Mouse (Mus musculus) MEL (cell line): ENCODE measurements around the gene Stn1. TPM values are rescaled to one million over a fixed set of nuclear protein-coding genes. Genes with fewer than 3 reads are reported as not detected.

ENCODE experiments used
- DNase-seq: peaks from one replicate; pipeline ENCODE4 v3.0.0; 2011; ENCODE audit warnings: low read depth, low spot score
- H3K27ac ChIP-seq: 2 replicates; pipeline ENCODE4 v1.5.1; 2012; ENCODE audit warnings: low read depth, mild to moderate bottlenecking, control low read depth, low read length, moderate library complexity; ENCODE audit not compliant: control insufficient read depth
- H3K27me3 ChIP-seq, 2 experiments: fragments of 150-350 bp in 1 of 2; sonication (generic) in 1 of 2; 2 replicates each; pipeline ENCODE4 v1.6.1; 2012; ENCODE audit warnings: low read length in 2 of 2, mild to moderate bottlenecking in 2 of 2, improper control_type of control experiment in 1 of 2, moderate library complexity in 1 of 2; ENCODE audit not compliant: insufficient read depth in 2 of 2, control insufficient read depth in 1 of 2
- H3K36me3 ChIP-seq, 2 experiments: 2 replicates each; pipeline ENCODE4 v1.6.1; 2012 to 2014; ENCODE audit warnings: low read length in 2 of 2, improper control_type of control experiment in 1 of 2, inconsistent platforms in 1 of 2, mild to moderate bottlenecking in 1 of 2; ENCODE audit not compliant: insufficient read depth in 2 of 2, control insufficient read depth in 1 of 2
- H3K4me1 ChIP-seq, 2 experiments: fragments of 150-350 bp in 1 of 2; sonication (generic) in 1 of 2; 2 replicates each; pipeline ENCODE4 v1.6.1; 2012; ENCODE audit warnings: low read length in 2 of 2, improper control_type of control experiment in 1 of 2, mild to moderate bottlenecking in 1 of 2; ENCODE audit not compliant: insufficient read depth in 2 of 2, control insufficient read depth in 1 of 2
- H3K4me3 ChIP-seq, 2 experiments: fragments of 150-350 bp in 1 of 2; sonication (generic) in 1 of 2; 2 replicates each; pipeline ENCODE4 v1.5.1; 2012; ENCODE audit warnings: low read depth in 2 of 2, low read length in 2 of 2, mild to moderate bottlenecking in 2 of 2, moderate library complexity in 2 of 2, control low read depth in 1 of 2, improper control_type of control experiment in 1 of 2; ENCODE audit not compliant: control insufficient read depth in 1 of 2, insufficient read depth in 1 of 2
- H3K79me2 ChIP-seq: 2 replicates; pipeline ENCODE4 v1.6.1; 2012; ENCODE audit warnings: mild to moderate bottlenecking, low read length, moderate library complexity; ENCODE audit not compliant: control insufficient read depth, poor library complexity, insufficient read depth
- H3K9ac ChIP-seq: 2 replicates; pipeline ENCODE4 v1.6.1; 2012; ENCODE audit warnings: low read depth, mild to moderate bottlenecking, control low read depth, low read length, moderate library complexity; ENCODE audit not compliant: control insufficient read depth, poor library complexity, severe bottlenecking
- H3K9me3 ChIP-seq: fragments of 150-350 bp; sonication (generic); replicated peaks from 2 replicates; pipeline ENCODE4 v1.6.1; 2012; ENCODE audit warnings: mild to moderate bottlenecking, low read length, improper control_type of control experiment, moderate library complexity; ENCODE audit not compliant: insufficient read depth
- CTCF ChIP-seq, 3 experiments: IDR thresholded peaks in 2 of 3; conservative IDR thresholded peaks in 1 of 3; 2 replicates each; pipeline ENCODE4 v1.5.1; 2011 to 2012; ENCODE audit warnings: low read length in 3 of 3, low read depth in 2 of 3, mild to moderate bottlenecking in 2 of 3, improper control_type of control experiment in 1 of 3, inconsistent platforms in 1 of 3, mixed read lengths in 1 of 3, moderate library complexity in 1 of 3; ENCODE audit not compliant: control insufficient read depth in 1 of 3, insufficient read depth in 1 of 3, poor library complexity in 1 of 3, severe bottlenecking in 1 of 3
- E2F4 ChIP-seq: IDR thresholded peaks from 2 replicates; pipeline ENCODE4 v1.6.1; 2011; ENCODE audit warnings: low read depth, low read length, improper control_type of control experiment, borderline replicate concordance
- EP300 ChIP-seq, 2 experiments: IDR thresholded peaks; 2 replicates each; pipeline ENCODE4 v1.6.1; 2011; ENCODE audit warnings: improper control_type of control experiment in 2 of 2, low read length in 2 of 2, low read depth in 1 of 2, mild to moderate bottlenecking in 1 of 2
- GATA1 ChIP-seq: IDR thresholded peaks from 2 replicates; pipeline ENCODE4 v1.6.1; 2011; ENCODE audit warnings: low read depth, low read length, improper control_type of control experiment
- KAT2A ChIP-seq: conservative IDR thresholded peaks from 2 replicates; pipeline ENCODE4 v1.6.1; 2012; ENCODE audit warnings: low read depth, low read length, improper control_type of control experiment, inconsistent platforms
- MAFK ChIP-seq: IDR thresholded peaks from 2 replicates; pipeline ENCODE4 v1.6.1; 2011; ENCODE audit warnings: low read depth, mild to moderate bottlenecking, low read length, improper control_type of control experiment, borderline replicate concordance
- MXI1 ChIP-seq: IDR thresholded peaks from 2 replicates; pipeline ENCODE4 v1.6.1; 2011; ENCODE audit warnings: mild to moderate bottlenecking, low read depth, low read length, improper control_type of control experiment
- MYB ChIP-seq: IDR thresholded peaks from 2 replicates; pipeline ENCODE4 v1.6.1; 2011; ENCODE audit warnings: mild to moderate bottlenecking, low read depth, low read length, improper control_type of control experiment
- NELFE ChIP-seq: IDR thresholded peaks from 2 replicates; pipeline ENCODE4 v1.6.1; 2011; ENCODE audit warnings: low read depth, low read length, improper control_type of control experiment
- POLR2AphosphoS2 ChIP-seq: IDR thresholded peaks from 2 replicates; pipeline ENCODE4 v1.6.1; 2011; ENCODE audit warnings: low read length, improper control_type of control experiment
- POLR2AphosphoS5 ChIP-seq: IDR thresholded peaks from 2 replicates; pipeline ENCODE4 v1.6.1; 2012; ENCODE audit warnings: low read depth, borderline replicate concordance, mild to moderate bottlenecking, inconsistent platforms, low read length, moderate library complexity, mixed read lengths
- RCOR1 ChIP-seq: IDR thresholded peaks from 2 replicates; pipeline ENCODE4 v1.6.1; 2012; ENCODE audit warnings: low read depth, mild to moderate bottlenecking, inconsistent platforms, low read length, improper control_type of control experiment
- USF2 ChIP-seq, 2 experiments: IDR thresholded peaks; 2 replicates each; pipeline ENCODE4 v1.6.1; 2011 to 2012; ENCODE audit warnings: improper control_type of control experiment in 2 of 2, low read length in 2 of 2, borderline replicate concordance in 1 of 2, inconsistent platforms in 1 of 2, low read depth in 1 of 2, mild to moderate bottlenecking in 1 of 2; ENCODE audit not compliant: insufficient read depth in 1 of 2
- ZMIZ1 ChIP-seq: IDR thresholded peaks from 2 replicates; pipeline ENCODE4 v1.6.1; 2012; ENCODE audit warnings: low read depth, mild to moderate bottlenecking, inconsistent platforms, low read length, improper control_type of control experiment, moderate library complexity
- ZNF384 ChIP-seq: IDR thresholded peaks from 2 replicates; pipeline ENCODE4 v1.6.1; 2012; ENCODE audit warnings: low read depth, mild to moderate bottlenecking, inconsistent platforms, low read length, improper control_type of control experiment
- polyA plus RNA-seq, 2 experiments: library from polyadenylated mRNA; stranded (reverse) in 1 of 2; unstranded in 1 of 2; fragments of >175 nt in 1 of 2; fragments of >200 nt in 1 of 2; gene quantifications; 2 replicates each; pipeline versions ENCODE4 v1.2.1 to v1.2.4; 2012; ENCODE audit warnings: low replicate concordance in 2 of 2, low read depth in 1 of 2; ENCODE audit not compliant: insufficient read length in 2 of 2, insufficient read depth in 1 of 2, missing spikeins in 1 of 2
- total RNA-seq: library from RNA; depleted of rRNA; stranded (reverse); fragments of 300-350 nt; gene quantifications from 2 replicates; pipeline ENCODE4 v1.2.3, GENCODE M21; 2012

Stn1 gene
- total and polyA plus RNA-seq, 3 experiments = 9.7 to 13.6 TPM; not detected in 1

- no peak for TF ChIP-seq E2F4
These were observed 23.7 kb downstream of the Stn1 start (continued) for GRCm38 (mm10) chr19:47513618-47513897.

GRCm38 (mm10) chr19:47512794-47513617, 24.3 kb downstream of the Stn1 start:
- Histone ChIP-seq H3K9ac (no peak overlapping the region), H3K9me3 (no peaks in the 10 kb centered on the region), H3K36me3 (peaks cover 0 to 29% of the 10 kb centered on the region in 2 experiments; a peak in 2 of 4 replicates), H3K27ac (no peak overlapping the region), H3K27me3 (no peaks in the 10 kb centered on the region), H3K4me1 (peaks cover 23 to 31% of the 10 kb centered on the region in 2 experiments), H3K4me3 (no peak overlapping the region), H3K79me2 (peaks cover 3% of the 10 kb centered on the region; the same call in 1 of the 2 replicates)
- DNase-seq = no peak
- TF ChIP-seq E2F4 (no peak), ZNF384 (0 out of 2 replicates have a peak, but pooled peaks have one; percentile 10)

GRCm38 (mm10) chr19:47511958-47512357, 25.3 kb downstream of the Stn1 start:
- Histone ChIP-seq H3K27ac (peak overlapping the region; percentile 97), H3K36me3 (peaks cover 0 to 23% of the 10 kb centered on the region in 2 experiments; a peak in 2 of 4 replicates), H3K79me2 (peaks cover 3% of the 10 kb centered on the region; the same call in 1 of the 2 replicates), H3K9me3 (no peaks in the 10 kb centered on the region), H3K9ac (peak overlapping the region; percentile 78; the same call in 1 of the 2 replicates), H3K27me3 (no peaks in the 10 kb centered on the region), H3K4me3 (no peak overlapping the region; a peak in 1 of 4 replicates), H3K4me1 (peaks cover 18 to 30% of the 10 kb centered on the region in 2 experiments)
- TF ChIP-seq MYB = no peak
- no peak for TF ChIP-seq EP300 (IDR thresholded peaks at IDR 0.05; ENCODE audit: low read depth in 1 of 2, low read length in 2 of 2)
- no peak for TF ChIP-seq POLR2AphosphoS2
- no peak for TF ChIP-seq MXI1
- TF ChIP-seq RCOR1 = no peak
- TF ChIP-seq GATA1 = no peak
- TF ChIP-seq USF2 (IDR thresholded peaks at IDR 0.05; ENCODE audit: borderline replicate concordance in 1 of 2, insufficient read depth in 1 of 2, low read depth in 1 of 2, low read length in 2 of 2) = no peak
- no peak for TF ChIP-seq POLR2AphosphoS5
- TF ChIP-seq CTCF (IDR thresholded peaks at IDR 0.05 in 2 of 3, conservative IDR thresholded peaks at IDR 0.05 in 1 of 3; ENCODE audit: control insufficient read depth in 1 of 3, insufficient read depth in 1 of 3, low read depth in 2 of 3, low read length in 3 of 3, poor library complexity in 1 of 3, severe bottlenecking in 1 of 3) = no peak
- TF ChIP-seq MAFK = no peak
- no peak for TF ChIP-seq NELFE
- TF ChIP-seq E2F4 = no peak
- TF ChIP-seq KAT2A = no peak
- no peak for TF ChIP-seq ZMIZ1
- DNase-seq = peak; percentile 48
